Mouse (Mus musculus) kidney, adult 2 months (tissue): ENCODE data around the gene Slc9a9.

Source experiments
- CTCF ChIP-seq: fragments of 200-500 bp; conservative IDR thresholded peaks from 2 replicates; pipeline ENCODE4 v1.5.1; 2011; ENCODE audit warnings: low read depth, mild to moderate bottlenecking, control low read depth, low read length, moderate library complexity, mixed read lengths; ENCODE audit not compliant: insufficient read depth, insufficient read length
- POLR2A ChIP-seq: fragments of 200-500 bp; IDR thresholded peaks from one replicate; pipeline ENCODE4 v1.6.1; 2011; ENCODE audit warnings: low read depth, low read length, control low read depth

DNA sequence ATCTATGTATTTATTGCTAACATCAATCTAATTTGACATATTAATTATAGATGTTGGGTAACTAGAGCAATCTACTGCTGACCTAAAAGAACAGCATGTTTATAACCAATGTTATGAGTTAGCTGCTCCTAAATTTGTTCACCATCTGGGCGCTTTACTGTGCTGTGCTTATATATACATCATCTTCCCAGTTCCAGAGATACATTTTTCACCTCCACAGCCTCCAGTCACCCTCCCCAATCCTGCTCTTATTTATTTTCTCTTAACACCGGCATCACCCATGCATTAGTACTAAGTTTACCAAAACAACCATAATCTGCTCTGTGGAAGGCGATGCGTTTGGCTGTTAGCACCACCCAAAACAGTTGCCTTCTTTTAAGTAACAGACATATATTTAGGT lies 391.0 kb downstream of the Slc9a9 start:
- TF ChIP-seq CTCF (no peak), POLR2A (no peak)
